Mouse (Mus musculus): ENCODE measurements around the gene Gm4297. TPM values are rescaled to one million over a fixed set of nuclear protein-coding genes. Genes with fewer than 3 reads are reported as not detected.
"Not testable (repeated sequence)": the region's sequence is repeated elsewhere in the genome, so short reads cannot be mapped to it uniquely, and the experiment has no call there.

The Gm4297 gene
- not detected for total RNA-seq (2021)

DNA sequence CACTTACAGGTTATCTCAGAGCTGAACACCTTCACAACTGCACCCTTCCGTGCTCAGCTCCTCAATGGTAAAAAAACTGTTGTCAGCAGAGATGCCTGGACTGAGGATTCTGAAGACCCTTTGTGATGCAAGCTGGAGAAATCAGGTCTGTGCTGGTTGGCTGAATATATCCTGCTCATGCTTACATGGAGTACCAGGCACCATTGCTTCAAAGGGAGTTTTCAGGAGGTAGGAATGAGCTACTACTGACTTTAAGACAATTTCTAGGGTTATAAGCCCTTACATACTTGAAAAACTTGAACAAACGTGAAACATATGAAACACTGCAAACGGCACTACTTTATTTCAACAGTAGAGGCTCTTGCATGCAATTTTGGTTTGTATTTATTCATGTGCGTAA lies at the start of gene Gm4297:
TSS of gene Gm4297 (minus strand) at position 101 of the 400 bp plus-strand sequence.
- intact Hi-C loops (cut with DNase I); DNase-seq: not testable (repeated sequence)

Small RNAs within 50 kb of the gene (microRNA-seq; reads per million reads assigned to microRNA genes)
- gene Gm27839 (ENCODE audit: borderline number of aligned reads in 2 of 2), result 0 reads per million in 2 experiments
- 0 reads per million in 2 experiments for gene Gm27910 (ENCODE audit: borderline number of aligned reads in 2 of 2)

Other genes starting within 250 kb of the Gm4297 start
- gene Gm5934, start 74.1 kb downstream of the Gm4297 start, total RNA-seq (2021), result not detected
- not detected for gene Gm5935, start 200.3 kb upstream of the Gm4297 start, total RNA-seq (2021)